Mouse (Mus musculus) limb, embryonic 12.5 days (tissue): Measurements from ENCODE around the gene Gm4792. TPM values are rescaled to one million over a fixed set of nuclear protein-coding genes. Genes with fewer than 3 reads are reported as not detected.

ENCODE experiments used
- ATAC-seq: fragments of 200-750 bp; cut with Nextera tagmentation; 2 replicates; pipeline ENCODE4 v1.8.0; 2017; ENCODE audit warnings: low read depth, moderate TSS enrichment; ENCODE audit not compliant: insufficient number of reproducible peaks, insufficient read depth, low FRiP score, low TSS enrichment
- H3K27ac ChIP-seq: fragments of 300-500 bp; sonication (generic); 2 replicates; pipeline ENCODE4 v1.5.1; 2016; ENCODE audit warnings: mild to moderate bottlenecking, moderate library complexity
- H3K27me3 ChIP-seq: fragments of 300-500 bp; sonication (generic); 2 replicates; pipeline ENCODE4 v1.6.1; 2016; ENCODE audit warnings: mild to moderate bottlenecking, moderate library complexity
- H3K36me3 ChIP-seq: fragments of 300-500 bp; sonication (generic); 2 replicates; pipeline ENCODE4 v1.6.1; 2016; ENCODE audit warnings: mild to moderate bottlenecking, moderate library complexity
- H3K4me1 ChIP-seq: fragments of 300-500 bp; sonication (generic); replicated peaks from 2 replicates; pipeline ENCODE4 v1.6.1; 2016
- H3K4me2 ChIP-seq: fragments of 300-500 bp; sonication (generic); 2 replicates; pipeline ENCODE4 v1.6.1; 2016; ENCODE audit warnings: mild to moderate bottlenecking, moderate library complexity
- H3K4me3 ChIP-seq: fragments of 300-500 bp; sonication (generic); replicated peaks from 2 replicates; pipeline ENCODE4 v1.5.1; 2016; ENCODE audit warnings: mild to moderate bottlenecking
- H3K9ac ChIP-seq: fragments of 300-500 bp; sonication (generic); replicated peaks from 2 replicates; pipeline ENCODE4 v1.6.1; 2016; ENCODE audit warnings: mild to moderate bottlenecking, moderate library complexity
- H3K9me3 ChIP-seq: fragments of 300-500 bp; sonication (generic); 2 replicates; pipeline ENCODE4 v1.6.1; 2016; ENCODE audit warnings: mild to moderate bottlenecking, moderate library complexity
- WGBS: fragments of 180-500 bp; shearing (Covaris S2); methylation state at CpG from one replicate; pipeline ENCODE4 v1.1.7; 2016; 5-methylcytosine and 5-hydroxymethylcytosine counted together
- polyA plus RNA-seq: library from polyadenylated mRNA; unstranded; fragments of >200 nt; fragmentation: Nextera tagmentation; extraction: Ambion mirVana; gene quantifications from 2 replicates; pipeline ENCODE4 v1.2.1, GENCODE M21; 2016

Gene Gm4792
- polyA plus RNA-seq, 1 experiment from 2014 or later: not detected

- 78% methylated on average over 1 of the region's 1 CpGs for WGBS
- Histone ChIP-seq H3K4me3 (no peak overlapping the region), H3K27me3 (no peaks in the 10 kb centered on the region), H3K9ac (no peak overlapping the region), H3K4me2 (no peak overlapping the region), H3K4me1 (no peaks in the 10 kb centered on the region), H3K36me3 (no peaks in the 10 kb centered on the region), H3K9me3 (no peaks in the 10 kb centered on the region), H3K27ac (no peak overlapping the region)
- no peak for ATAC-seq
These were observed 38.0 kb downstream of the Gm4792 start for GRCm38 (mm10) chr10:94260544-94260943.

- H3K9ac ChIP-seq: no peak overlapping the region
- H3K4me2 ChIP-seq: no peak overlapping the region
- no peaks in the 10 kb centered on the region for H3K27me3 ChIP-seq
- no peak overlapping the region for H3K27ac ChIP-seq
- H3K36me3 ChIP-seq: no peaks in the 10 kb centered on the region
- H3K4me1 ChIP-seq: no peaks in the 10 kb centered on the region
- 93% methylated on average over 4 of the region's 4 CpGs for WGBS
- no peak for ATAC-seq
- H3K4me3 ChIP-seq: no peak overlapping the region
- H3K9me3 ChIP-seq: no peaks in the 10 kb centered on the region
These were observed 42.0 kb downstream of the Gm4792 start for GRCm38 (mm10) chr10:94256518-94256917.

GRCm38 (mm10) chr10:94255744-94256143 lies 42.8 kb downstream of the Gm4792 start:
- no peaks in the 10 kb centered on the region for H3K4me1 ChIP-seq
- no peak for ATAC-seq
- H3K9ac ChIP-seq: no peak overlapping the region
- no peak overlapping the region for H3K4me3 ChIP-seq
- no peaks in the 10 kb centered on the region for H3K27me3 ChIP-seq
- no peaks in the 10 kb centered on the region for H3K9me3 ChIP-seq
- WGBS: 19% methylated on average over 6 of the region's 6 CpGs
- H3K4me2 ChIP-seq: no peak overlapping the region
- H3K36me3 ChIP-seq: no peaks in the 10 kb centered on the region
- H3K27ac ChIP-seq: no peak overlapping the region

GRCm38 (mm10) chr10:94254766-94255165 lies 43.7 kb downstream of the Gm4792 start:
- no peak overlapping the region for H3K9ac ChIP-seq
- no peak overlapping the region for H3K4me3 ChIP-seq
- H3K27ac ChIP-seq: no peak overlapping the region

GRCm38 (mm10) chr10:94253260-94253807 lies 45.2 kb downstream of the Gm4792 start:
- Histone ChIP-seq H3K36me3 (no peaks in the 10 kb centered on the region), H3K4me3 (no peak overlapping the region), H3K27me3 (no peaks in the 10 kb centered on the region), H3K4me2 (no peak overlapping the region), H3K4me1 (peaks cover 5% of the 10 kb centered on the region), H3K27ac (no peak overlapping the region), H3K9ac (no peak overlapping the region), H3K9me3 (no peaks in the 10 kb centered on the region)
- 72% methylated on average over 17 of the region's 17 CpGs for WGBS
- no peak for ATAC-seq

More at GRCm38 (mm10) chr10:94254766-94255165, 43.7 kb downstream of the Gm4792 start:
- peaks cover 2% of the 10 kb centered on the region for H3K4me1 ChIP-seq
- H3K36me3 ChIP-seq: no peaks in the 10 kb centered on the region
- WGBS: 70% methylated on average over 3 of the region's 3 CpGs
- H3K27me3 ChIP-seq: no peaks in the 10 kb centered on the region
- no peaks in the 10 kb centered on the region for H3K9me3 ChIP-seq
- no peak overlapping the region for H3K4me2 ChIP-seq
- ATAC-seq: no peak

- Histone ChIP-seq H3K27ac (no peak overlapping the region), H3K4me1 (peaks cover 5% of the 10 kb centered on the region), H3K9me3 (no peaks in the 10 kb centered on the region), H3K4me3 (no peak overlapping the region), H3K9ac (no peak overlapping the region), H3K27me3 (no peaks in the 10 kb centered on the region), H3K36me3 (no peaks in the 10 kb centered on the region), H3K4me2 (peak overlapping the region; percentile 17; the same call in 1 of the 2 replicates)
- no peak for ATAC-seq
- 44% methylated on average over 22 of the region's 22 CpGs for WGBS
These were observed 48.7 kb downstream of the Gm4792 start for GRCm38 (mm10) chr10:94249575-94250456.

- no peak overlapping the region for H3K27ac ChIP-seq
- no peaks in the 10 kb centered on the region for H3K27me3 ChIP-seq
These were observed 50.7 kb downstream of the Gm4792 start for GRCm38 (mm10) chr10:94247748-94248349.

More at GRCm38 (mm10) chr10:94247748-94248349, 50.7 kb downstream of the Gm4792 start:
- no peak overlapping the region for H3K4me3 ChIP-seq
- no peaks in the 10 kb centered on the region for H3K9me3 ChIP-seq
- H3K4me1 ChIP-seq: peaks cover 5% of the 10 kb centered on the region
- WGBS: 83% methylated on average over 7 of the region's 7 CpGs
- H3K4me2 ChIP-seq: no peak overlapping the region
- H3K9ac ChIP-seq: no peak overlapping the region
- ATAC-seq: no peak
- no peaks in the 10 kb centered on the region for H3K36me3 ChIP-seq

Other genes starting within 250 kb of the Gm4792 start
- gene Nr2c1, start 150.7 kb downstream of the Gm4792 start, polyA plus RNA-seq: 11.4 and 12.4 TPM in 2 replicates
- 449 and 455 TPM in 2 replicates for gene Ndufa12, start 100.0 kb downstream of the Gm4792 start, polyA plus RNA-seq
- gene Tmcc3, start 13.2 kb upstream of the Gm4792 start, polyA plus RNA-seq: 9.5 and 12.1 TPM in 2 replicates